Mouse (Mus musculus) subcutaneous adipose tissue, adult 2 months (tissue): ENCODE measurements around the gene Lhfp. TPM values are rescaled to one million over a fixed set of nuclear protein-coding genes. Genes with fewer than 3 reads are reported as not detected.

ENCODE experiments used
- polyA plus RNA-seq: library from polyadenylated mRNA; depleted of rRNA; stranded (reverse); fragments of >200 nt; gene quantifications from 2 replicates; pipeline ENCODE4 v1.2.3, GENCODE M21; 2012; ENCODE audit warnings: low replicate concordance; rRNA removed

The Lhfp gene
- polyA plus RNA-seq: 47.6 and 98.9 TPM in 2 replicates

GRCm38 (mm10) chr3:53041411-53042239, at the start of gene Lhfp:
Gene Lhfp, plus strand, starts transcription at chr3:53041528.

GRCm38 (mm10) chr3:53016436-53017340, 24.6 kb upstream of the Lhfp start, which contains the start of gene Cog6:
Gene Cog6, minus strand, starts transcription at chr3:53017237.

Other genes starting within 250 kb of the Lhfp start
- gene Cog6, start 24.3 kb upstream of the Lhfp start, polyA plus RNA-seq: 22.6 and 26.5 TPM in 2 replicates